In genomic region chr19:23961516-23961915, GRCm38 (mm10) we compare ENCODE assay signal across 8 mouse cellular contexts.
DNase-seq lines count a peak whose midpoint lies in the region; ATAC-seq and TF ChIP-seq lines count a peak whose summit lies in the region.

No protein-coding gene starts in this region.

- H3K27me3 ChIP-seq in embryonic facial prominence, embryonic 10.5 days (replicated peaks; ENCODE audit: low read depth, poor library complexity, severe bottlenecking) = no peaks in the 10 kb centered on the region
- H3K27me3 ChIP-seq in heart, postnatal 0 days (ENCODE audit: control insufficient read depth, insufficient read depth, low read length) = no peaks in the 10 kb centered on the region
- no peaks in the 10 kb centered on the region for H3K27me3 ChIP-seq in lung, postnatal 0 days (replicated peaks; ENCODE audit: insufficient read depth, low read length)

- no peaks in the 10 kb centered on the region for H3K36me3 ChIP-seq in embryonic facial prominence, embryonic 10.5 days (replicated peaks)
- no peaks in the 10 kb centered on the region for H3K36me3 ChIP-seq in heart, postnatal 0 days (replicated peaks; ENCODE audit: control insufficient read depth, insufficient read depth, low read length)
- no peaks in the 10 kb centered on the region for H3K36me3 ChIP-seq in lung, postnatal 0 days (ENCODE audit: insufficient read depth, low read length)

- peak; percentile 96 for TF ChIP-seq CTCF in heart, postnatal 0 days (IDR thresholded peaks at IDR 0.05; ENCODE audit: low read depth)
- peak; percentile 95 for TF ChIP-seq CTCF in lung, postnatal 0 days (IDR thresholded peaks at IDR 0.05)

- peaks cover 29% of the 10 kb centered on the region for H3K4me1 ChIP-seq in embryonic facial prominence, embryonic 10.5 days
- H3K4me1 ChIP-seq in heart, postnatal 0 days (ENCODE audit: control insufficient read depth, insufficient read depth) = peaks cover 22% of the 10 kb centered on the region
- H3K4me1 ChIP-seq in lung, postnatal 0 days (ENCODE audit: insufficient read depth, low read depth, low read length) = no peaks in the 10 kb centered on the region

- no peaks in the 10 kb centered on the region for H3K9me3 ChIP-seq in embryonic facial prominence, embryonic 10.5 days
- H3K9me3 ChIP-seq in heart, postnatal 0 days (replicated peaks; ENCODE audit: control insufficient read depth, low read length) = no peaks in the 10 kb centered on the region
- no peaks in the 10 kb centered on the region for H3K9me3 ChIP-seq in lung, postnatal 0 days (ENCODE audit: low read length)

- no peak overlapping the region for H3K27ac ChIP-seq in embryonic facial prominence, embryonic 10.5 days (replicated peaks)
- H3K27ac ChIP-seq in heart, postnatal 0 days (ENCODE audit: low read depth) = no peak overlapping the region
- no peak overlapping the region for H3K27ac ChIP-seq in lung, postnatal 0 days (ENCODE audit: low read length)

- no peak overlapping the region for H3K4me2 ChIP-seq in heart, postnatal 0 days (ENCODE audit: low read depth, low read length)
- H3K4me2 ChIP-seq in lung, postnatal 0 days (replicated peaks; ENCODE audit: low read depth, low read length) = no peak overlapping the region

- H3K4me3 ChIP-seq in embryonic facial prominence, embryonic 10.5 days = no peak overlapping the region
- no peak overlapping the region for H3K4me3 ChIP-seq in heart, postnatal 0 days (ENCODE audit: low read depth, low read length)
- no peak overlapping the region for H3K4me3 ChIP-seq in lung, postnatal 0 days (ENCODE audit: low read depth, low read length)

- TF ChIP-seq EP300 in heart, postnatal 0 days (IDR thresholded peaks at IDR 0.05; ENCODE audit: low read depth) = no peak
- TF ChIP-seq EP300 in lung, postnatal 0 days (IDR thresholded peaks at IDR 0.05) = no peak

- peak; percentile 15 for DNase-seq in CD4-positive helper T cell, adult 2 months (ENCODE audit: low read depth, low spot score)
- peak; percentile 81 for DNase-seq in adrenal gland, postnatal 14 days
- peak; percentile 84 for DNase-seq in embryonic facial prominence, embryonic 10.5 days (ENCODE audit: low spot score)
- DNase-seq in heart, postnatal 0 days (ENCODE audit: low spot score) = peak; percentile 78
- DNase-seq in kidney, postnatal 4 days = peak; percentile 81 to 86
- peak; percentile 79 for DNase-seq in lung, postnatal 0 days (ENCODE audit: low spot score)
- peak; percentile 88 for DNase-seq in retina, postnatal 1 day
- DNase-seq in urinary bladder, postnatal 36 days (ENCODE audit: low spot score in 2 of 2) = peak; percentile 57 to 64

- 3% methylated on average over 8 of the region's 8 CpGs for WGBS in embryonic facial prominence, embryonic 10.5 days
- 2% methylated on average over 8 of the region's 8 CpGs for WGBS in heart, postnatal 0 days
- 2% methylated on average over 8 of the region's 8 CpGs for WGBS in lung, postnatal 0 days

- ATAC-seq in heart, postnatal 0 days (ENCODE audit: insufficient read depth, low read depth) = peak; percentile 55; the same call in 1 of the 2 replicates
- ATAC-seq in lung, postnatal 0 days = peak; percentile 67

- H3K9ac ChIP-seq in heart, postnatal 0 days (replicated peaks; ENCODE audit: low read depth, low read length) = no peak overlapping the region
- no peak overlapping the region for H3K9ac ChIP-seq in lung, postnatal 0 days (replicated peaks; ENCODE audit: low read depth)

Comparison
In these comparisons a context has a peak if more than half of its experiments do, and no peak if none do; other contexts are left out.
1. DNase-seq: peak in every context shown above with its lines; median percentile 88 in retina, postnatal 1 day; 84 in embryonic facial prominence, embryonic 10.5 days; 84 in kidney, postnatal 4 days; 81 in adrenal gland, postnatal 14 days; 79 in lung, postnatal 0 days; 78 in heart, postnatal 0 days; 60 in urinary bladder, postnatal 36 days; 15 in CD4-positive helper T cell, adult 2 months.